Mouse (Mus musculus): ENCODE results near the gene Wdr95. TPM values are rescaled to one million over a fixed set of nuclear protein-coding genes. Genes with fewer than 3 reads are reported as not detected.
A peak's percentile ranks its signal among the peaks of the same experiment; 100 is the strongest.

The Wdr95 gene
- polyA plus RNA-seq, 1 experiment from 2014 or later = not detected

GRCm38 (mm10) chr5:149536005-149536404 lies 7.5 kb downstream of the Wdr95 start:
- Histone ChIP-seq H3K36me3 (ENCODE audit: insufficient read depth) (no peaks in the 10 kb centered on the region), H3K27me3 (ENCODE audit: insufficient read depth, low read length) (no peaks in the 10 kb centered on the region), H3K9ac (no peak overlapping the region), H3K4me2 (no peak overlapping the region), H3K4me1 (ENCODE audit: insufficient read depth) (peaks cover 10% of the 10 kb centered on the region; the same call in 1 of the 2 replicates), H3K4me3 (ENCODE audit: low read depth, low read length) (no peak overlapping the region), H3K9me3 (ENCODE audit: low read depth, low read length) (no peaks in the 10 kb centered on the region), H3K27ac (ENCODE audit: low read depth) (no peak overlapping the region)
- no peak for TF ChIP-seq CTCF (IDR thresholded peaks at IDR 0.05; ENCODE audit: low read depth)
- DNase-seq (no peak), ATAC-seq (ENCODE audit: insufficient read depth) (no peak)
- WGBS = 66% methylated on average over 9 of the region's 9 CpGs

DNA sequence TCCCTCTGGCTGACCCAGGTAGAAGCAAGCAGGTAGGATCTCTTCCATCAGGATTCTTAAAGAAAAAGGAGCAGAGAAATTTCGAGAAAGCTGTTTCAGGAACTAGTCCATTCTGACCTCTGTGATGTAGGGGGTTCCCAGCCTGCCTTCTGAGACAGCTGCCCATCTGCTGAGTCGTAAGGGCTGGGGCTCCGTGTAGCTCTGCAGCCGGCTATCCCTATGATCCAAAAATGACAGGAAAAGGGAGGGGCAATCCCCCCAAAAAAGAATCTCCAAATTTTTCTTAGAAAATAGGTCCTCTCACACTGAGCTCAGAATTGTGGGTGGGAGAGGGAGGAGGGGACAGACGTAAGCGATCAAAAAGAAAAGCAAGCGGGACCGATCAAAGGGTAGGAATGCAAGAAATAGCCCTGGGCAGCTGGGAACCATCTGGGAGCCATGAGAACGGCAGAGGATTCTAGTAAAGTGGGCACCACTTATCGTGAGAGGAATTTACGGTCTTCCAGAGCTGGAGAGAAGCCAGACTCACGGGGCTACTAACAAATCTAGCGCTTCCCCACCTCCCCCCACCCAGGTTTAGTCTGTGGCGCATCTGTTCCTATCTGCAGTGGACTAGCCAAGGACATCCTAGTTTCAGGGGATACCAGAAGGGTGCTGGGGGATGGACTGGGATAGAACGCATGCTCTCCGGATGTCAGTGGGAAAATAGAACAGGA lies 9.5 kb downstream of the Wdr95 start:
- TF ChIP-seq CTCF (IDR thresholded peaks at IDR 0.05; ENCODE audit: low read depth) = no peak
- H3K27me3 ChIP-seq (ENCODE audit: insufficient read depth, low read length) = no peaks in the 10 kb centered on the region
- H3K4me3 ChIP-seq (ENCODE audit: low read depth, low read length) = peak overlapping the region; percentile 15; the same call in 1 of the 2 replicates
- peaks cover 10% of the 10 kb centered on the region; the same call in 1 of the 2 replicates for H3K4me1 ChIP-seq (ENCODE audit: insufficient read depth)
- H3K9ac ChIP-seq = peak overlapping the region; percentile 15
- no peaks in the 10 kb centered on the region for H3K9me3 ChIP-seq (ENCODE audit: low read depth, low read length)
- H3K36me3 ChIP-seq (ENCODE audit: insufficient read depth) = no peaks in the 10 kb centered on the region
- H3K27ac ChIP-seq (ENCODE audit: low read depth) = no peak overlapping the region
- ATAC-seq (ENCODE audit: insufficient read depth) (peak; percentile 56; the same call in 1 of the 2 replicates), DNase-seq (peak; percentile 64)
- 23% methylated on average over 16 of the region's 16 CpGs for WGBS
- peak overlapping the region; percentile 59 for H3K4me2 ChIP-seq

DNA sequence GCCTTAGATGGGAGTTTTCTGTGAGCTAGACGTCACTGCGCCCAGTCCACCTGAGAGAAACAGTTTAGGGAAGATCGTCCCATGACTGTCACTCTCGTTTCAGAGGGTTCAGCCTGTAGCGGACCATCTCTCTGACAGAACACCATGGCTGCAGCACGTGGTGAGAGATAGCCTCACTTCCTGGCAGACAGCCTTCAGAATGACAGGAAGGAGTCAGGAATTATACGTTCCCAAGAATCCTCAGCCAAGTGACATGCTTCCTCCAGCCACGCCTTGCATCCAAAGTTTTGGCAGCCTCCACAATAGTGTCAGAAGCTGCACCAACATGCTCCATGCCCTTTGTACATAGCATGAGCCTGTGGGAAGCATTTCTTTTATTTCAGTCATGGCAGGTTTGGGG lies 10.1 kb downstream of the Wdr95 start:
- 38% methylated on average over 8 of the region's 8 CpGs for WGBS
- Histone ChIP-seq H3K4me1 (ENCODE audit: insufficient read depth) (peaks cover 10% of the 10 kb centered on the region; the same call in 1 of the 2 replicates), H3K4me2 (peak overlapping the region; percentile 59), H3K27ac (ENCODE audit: low read depth) (no peak overlapping the region), H3K9me3 (ENCODE audit: low read depth, low read length) (no peaks in the 10 kb centered on the region), H3K27me3 (ENCODE audit: insufficient read depth, low read length) (no peaks in the 10 kb centered on the region), H3K4me3 (ENCODE audit: low read depth, low read length) (no peak overlapping the region), H3K9ac (peak overlapping the region; percentile 15), H3K36me3 (ENCODE audit: insufficient read depth) (no peaks in the 10 kb centered on the region)
- TF ChIP-seq CTCF (IDR thresholded peaks at IDR 0.05; ENCODE audit: low read depth) = no peak
- DNase-seq = peak; percentile 77
- ATAC-seq (ENCODE audit: insufficient read depth) = peak; percentile 73

DNA sequence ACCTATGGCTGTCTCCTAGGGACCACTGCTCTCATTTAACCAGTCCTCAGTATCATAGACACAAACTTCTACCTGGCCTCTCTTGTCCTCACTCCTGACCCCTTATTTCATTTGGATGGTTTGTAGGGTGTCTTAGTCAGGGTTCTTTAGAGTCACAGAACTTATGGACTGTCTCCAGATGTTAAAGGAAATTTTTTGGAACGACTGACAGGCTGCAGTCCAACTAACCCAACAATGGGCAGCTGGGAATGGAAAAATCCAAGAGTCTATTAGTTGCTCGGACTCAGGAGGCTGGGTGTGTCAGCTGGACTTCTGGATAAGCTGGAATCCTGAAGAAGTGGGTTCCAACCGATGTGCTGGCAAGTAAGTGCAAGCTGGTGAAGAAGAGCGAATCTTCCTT lies 10.6 kb downstream of the Wdr95 start:
- H3K4me3 ChIP-seq (ENCODE audit: low read depth, low read length) = no peak overlapping the region
- 70% methylated on average over 4 of the region's 4 CpGs for WGBS
- no peaks in the 10 kb centered on the region for H3K36me3 ChIP-seq (ENCODE audit: insufficient read depth)
- no peak overlapping the region for H3K4me2 ChIP-seq
- no peak for ATAC-seq (ENCODE audit: insufficient read depth)
- H3K4me1 ChIP-seq (ENCODE audit: insufficient read depth) = peaks cover 10% of the 10 kb centered on the region; the same call in 1 of the 2 replicates
- TF ChIP-seq CTCF (IDR thresholded peaks at IDR 0.05; ENCODE audit: low read depth) = no peak
- DNase-seq = no peak
- H3K9ac ChIP-seq = no peak overlapping the region
- H3K9me3 ChIP-seq (ENCODE audit: low read depth, low read length) = no peaks in the 10 kb centered on the region
- no peaks in the 10 kb centered on the region for H3K27me3 ChIP-seq (ENCODE audit: insufficient read depth, low read length)
- no peak overlapping the region for H3K27ac ChIP-seq (ENCODE audit: low read depth)

- Histone ChIP-seq H3K9ac (no peak overlapping the region), H3K27me3 (ENCODE audit: insufficient read depth, low read length) (no peaks in the 10 kb centered on the region), H3K27ac (ENCODE audit: low read depth) (no peak overlapping the region), H3K9me3 (ENCODE audit: low read depth, low read length) (no peaks in the 10 kb centered on the region), H3K36me3 (ENCODE audit: insufficient read depth) (no peaks in the 10 kb centered on the region), H3K4me1 (ENCODE audit: insufficient read depth) (no peaks in the 10 kb centered on the region), H3K4me2 (no peak overlapping the region), H3K4me3 (ENCODE audit: low read depth, low read length) (no peak overlapping the region)
- WGBS = 46% methylated on average over 10 of the region's 10 CpGs
- DNase-seq (no peak), ATAC-seq (ENCODE audit: insufficient read depth) (no peak)
- no peak for TF ChIP-seq CTCF (IDR thresholded peaks at IDR 0.05; ENCODE audit: low read depth)
Measured at GRCm38 (mm10) chr5:149551179-149551578, 22.7 kb downstream of the Wdr95 start.

DNA sequence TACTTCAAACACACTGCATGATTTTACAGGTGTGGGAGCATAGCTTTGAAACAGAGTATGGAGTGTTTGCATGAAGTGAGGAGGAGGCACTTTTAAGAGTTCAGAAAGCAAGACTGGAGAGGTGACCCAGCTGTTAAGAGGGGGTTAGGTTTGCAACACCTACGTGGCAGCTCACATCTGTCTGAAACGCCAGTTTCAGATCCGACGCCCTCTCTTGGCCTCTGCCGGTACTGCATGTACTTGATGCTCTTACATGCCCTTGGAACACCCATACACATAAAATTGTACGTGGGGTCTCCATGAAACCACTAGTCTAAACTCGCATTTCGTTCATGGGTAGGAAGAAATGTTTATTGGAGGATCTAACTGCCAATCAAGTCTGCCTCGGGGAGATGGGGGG lies 24.3 kb downstream of the Wdr95 start:
- Histone ChIP-seq H3K27ac (ENCODE audit: low read depth) (no peak overlapping the region), H3K4me3 (ENCODE audit: low read depth, low read length) (no peak overlapping the region), H3K27me3 (ENCODE audit: insufficient read depth, low read length) (no peaks in the 10 kb centered on the region), H3K4me1 (ENCODE audit: insufficient read depth) (no peaks in the 10 kb centered on the region), H3K9ac (no peak overlapping the region), H3K4me2 (no peak overlapping the region), H3K9me3 (ENCODE audit: low read depth, low read length) (no peaks in the 10 kb centered on the region), H3K36me3 (ENCODE audit: insufficient read depth) (no peaks in the 10 kb centered on the region)
- DNase-seq (peak; percentile 49), ATAC-seq (ENCODE audit: insufficient read depth) (no peak)
- WGBS = 37% methylated on average over 9 of the region's 9 CpGs
- TF ChIP-seq CTCF (IDR thresholded peaks at IDR 0.05; ENCODE audit: low read depth) = peak; percentile 58

DNA sequence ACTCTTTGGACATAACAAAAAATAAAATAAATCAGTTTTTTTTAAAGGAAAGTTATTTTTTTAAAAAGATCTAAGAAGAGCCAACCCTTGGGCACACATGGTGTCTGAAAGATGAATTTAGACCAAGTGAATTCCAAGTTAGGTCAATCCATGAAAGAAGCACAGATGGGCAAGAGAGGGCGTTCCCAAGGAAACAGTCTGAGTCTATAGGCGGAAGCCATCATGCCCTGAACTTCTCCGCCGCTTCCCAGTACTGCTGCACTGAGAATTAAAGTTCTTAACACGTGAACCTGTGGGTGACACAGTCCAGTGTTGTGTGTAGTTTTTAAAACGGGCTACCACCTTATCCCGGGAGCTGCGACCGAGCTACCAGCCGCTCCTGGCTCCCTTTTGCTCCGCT lies 24.9 kb downstream of the Wdr95 start:
- Histone ChIP-seq H3K27me3 (ENCODE audit: insufficient read depth, low read length) (no peaks in the 10 kb centered on the region), H3K4me1 (ENCODE audit: insufficient read depth) (no peaks in the 10 kb centered on the region), H3K27ac (ENCODE audit: low read depth) (no peak overlapping the region), H3K9me3 (ENCODE audit: low read depth, low read length) (no peaks in the 10 kb centered on the region), H3K4me3 (ENCODE audit: low read depth, low read length) (no peak overlapping the region), H3K9ac (no peak overlapping the region), H3K36me3 (ENCODE audit: insufficient read depth) (no peaks in the 10 kb centered on the region), H3K4me2 (no peak overlapping the region)
- no peak for DNase-seq
- no peak for TF ChIP-seq CTCF (IDR thresholded peaks at IDR 0.05; ENCODE audit: low read depth)
- 88% methylated on average over 11 of the region's 11 CpGs for WGBS
- no peak for ATAC-seq (ENCODE audit: insufficient read depth)

Measured in lung, embryonic 14.5 days (tissue).